Mouse (Mus musculus): ENCODE data around the gene D130043K22Rik. TPM values are rescaled to one million over a fixed set of nuclear protein-coding genes. Genes with fewer than 3 reads are reported as not detected.

D130043K22Rik gene
- total RNA-seq, 4 experiments from 2014 or later, result 0.67 to 2.9 (median 1.6) TPM

GRCm38 (mm10) chr13:24903412-24903811 lies 58.5 kb downstream of the D130043K22Rik start:
- DNase-seq, result no peak

- DNase-seq, result no peak
Measured at GRCm38 (mm10) chr13:24905422-24905821, 60.5 kb downstream of the D130043K22Rik start.

- no peak for DNase-seq
Measured at GRCm38 (mm10) chr13:24906831-24907570, 62.1 kb downstream of the D130043K22Rik start.

GRCm38 (mm10) chr13:24909112-24909511 lies 64.2 kb downstream of the D130043K22Rik start:
- no peak for DNase-seq

- no peak for DNase-seq
Measured at GRCm38 (mm10) chr13:24913576-24913975, 68.6 kb downstream of the D130043K22Rik start.

GRCm38 (mm10) chr13:24914915-24915314 lies 70.0 kb downstream of the D130043K22Rik start:
- DNase-seq, result no peak

- DNase-seq, result no peak
Measured at GRCm38 (mm10) chr13:24915831-24916230, 70.9 kb downstream of the D130043K22Rik start.

- no peak for DNase-seq
Measured at GRCm38 (mm10) chr13:24920333-24920977, 75.5 kb downstream of the D130043K22Rik start.

- DNase-seq, result no peak
Measured at GRCm38 (mm10) chr13:24921281-24921680, 76.3 kb downstream of the D130043K22Rik start.

- no peak for DNase-seq
Measured at GRCm38 (mm10) chr13:24923991-24924390, 79.1 kb downstream of the D130043K22Rik start.

- no peak for DNase-seq
Measured at GRCm38 (mm10) chr13:24930591-24930990, 85.7 kb downstream of the D130043K22Rik start.

GRCm38 (mm10) chr13:24933199-24933598 lies 88.3 kb downstream of the D130043K22Rik start:
- DNase-seq, result no peak

- DNase-seq, result no peak
Measured at GRCm38 (mm10) chr13:24936772-24937107, 91.8 kb downstream of the D130043K22Rik start.

GRCm38 (mm10) chr13:24937108-24937838 lies 92.3 kb downstream of the D130043K22Rik start, which contains the start of gene Aldh5a1:
Gene Aldh5a1, minus strand, starts transcription at chr13:24937661.
- DNase-seq, result peak; percentile 57

- DNase-seq, result no peak
Measured at GRCm38 (mm10) chr13:24937839-24938166, 92.9 kb downstream of the D130043K22Rik start.

- peak; percentile 55 for DNase-seq
Measured at GRCm38 (mm10) chr13:24938683-24939082, 93.7 kb downstream of the D130043K22Rik start.

- no peak for DNase-seq
Measured at GRCm38 (mm10) chr13:24939472-24939871, 94.5 kb downstream of the D130043K22Rik start.

- DNase-seq, result no peak
Measured at GRCm38 (mm10) chr13:24942512-24943282, 97.8 kb downstream of the D130043K22Rik start, which contains the start of gene Gpld1. Gene Gpld1, plus strand, starts transcription at chr13:24943152.

- DNase-seq, result no peak
Measured at GRCm38 (mm10) chr13:24943303-24943702, 98.4 kb downstream of the D130043K22Rik start.

GRCm38 (mm10) chr13:24945567-24945966 lies 100.6 kb downstream of the D130043K22Rik start:
- no peak for DNase-seq

GRCm38 (mm10) chr13:24947158-24947557 lies 102.2 kb downstream of the D130043K22Rik start:
- no peak for DNase-seq

- DNase-seq, result no peak
Measured at GRCm38 (mm10) chr13:24948870-24949269, 103.9 kb downstream of the D130043K22Rik start.
